Mouse (Mus musculus): ENCODE measurements around the gene Krtdap.
"Not testable (repeated sequence)": the region's sequence is repeated elsewhere in the genome, so short reads cannot be mapped to it uniquely, and the experiment has no call there.

GRCm38 (mm10) chr7:30743617-30744016 is 44.1 kb upstream of the Krtdap start, which contains the start of gene Gapdhs:
- not testable (repeated sequence) for TF ChIP-seq CTCF (IDR thresholded peaks at IDR 0.05; ENCODE audit: control insufficient read depth, insufficient read depth, insufficient read length); USF1 (IDR thresholded peaks at IDR 0.05; ENCODE audit: low read depth); FOSL1 (IDR thresholded peaks at IDR 0.05; ENCODE audit: insufficient read depth, low read length, poor library complexity, severe bottlenecking); MYOD1 (IDR thresholded peaks at IDR 0.05; ENCODE audit: control insufficient read depth, insufficient read length, low read depth)

All from C2C12 (cell line).